Mouse (Mus musculus) forebrain, embryonic 16.5 days (tissue): ENCODE data around the gene Cmtm4. TPM values are rescaled to one million over a fixed set of nuclear protein-coding genes. Genes with fewer than 3 reads are reported as not detected.

Source experiments
- ATAC-seq: fragments of 200-750 bp; cut with Nextera tagmentation; 2 replicates; pipeline ENCODE4 v1.8.0; 2017; ENCODE audit warnings: mild to moderate bottlenecking, moderate library complexity
- H3K27ac ChIP-seq: fragments of 300-500 bp; sonication (generic); 2 replicates; pipeline ENCODE4 v1.5.1; 2014; ENCODE audit warnings: low read length, control low read depth
- H3K27me3 ChIP-seq: fragments of 300-500 bp; sonication (generic); replicated peaks from 2 replicates; pipeline ENCODE4 v1.6.1; 2014; ENCODE audit warnings: low read length; ENCODE audit not compliant: control insufficient read depth, insufficient read depth
- H3K36me3 ChIP-seq: fragments of 300-500 bp; sonication (generic); 2 replicates; pipeline ENCODE4 v1.6.1; 2014; ENCODE audit not compliant: control insufficient read depth, insufficient read depth
- H3K4me1 ChIP-seq: fragments of 300-500 bp; sonication (generic); replicated peaks from 2 replicates; pipeline ENCODE4 v1.6.1; 2014; ENCODE audit warnings: low read length; ENCODE audit not compliant: control insufficient read depth, insufficient read depth
- H3K4me2 ChIP-seq: fragments of 300-500 bp; sonication (generic); 2 replicates; pipeline ENCODE4 v1.6.1; 2014; ENCODE audit warnings: mild to moderate bottlenecking, low read length, control low read depth
- H3K4me3 ChIP-seq: fragments of 300-500 bp; sonication (generic); replicated peaks from 2 replicates; pipeline ENCODE4 v1.5.1; 2014; ENCODE audit warnings: mild to moderate bottlenecking, low read length, control low read depth
- H3K9ac ChIP-seq: fragments of 300-500 bp; sonication (generic); replicated peaks from 2 replicates; pipeline ENCODE4 v1.6.1; 2014; ENCODE audit warnings: low read depth, low read length, control low read depth
- H3K9me3 ChIP-seq: fragments of 300-500 bp; sonication (generic); 2 replicates; pipeline ENCODE4 v1.6.1; 2016; ENCODE audit warnings: low read length; ENCODE audit not compliant: control insufficient read depth
- WGBS: fragments of 180-500 bp; shearing (Covaris S2); extraction: QIAGEN DNeasy Blood & Tissue Kit; methylation state at CpG from one replicate; pipeline ENCODE4 v1.1.7; 2014; 5-methylcytosine and 5-hydroxymethylcytosine counted together
- polyA plus RNA-seq: library from polyadenylated mRNA; unstranded; fragments of >200 nt; fragmentation: Nextera tagmentation; extraction: Ambion mirVana; gene quantifications from 2 replicates; pipeline ENCODE4 v1.2.1, GENCODE M21; 2015

Gene Cmtm4
- polyA plus RNA-seq, 1 experiment from 2014 or later, result 2.8 TPM

DNA sequence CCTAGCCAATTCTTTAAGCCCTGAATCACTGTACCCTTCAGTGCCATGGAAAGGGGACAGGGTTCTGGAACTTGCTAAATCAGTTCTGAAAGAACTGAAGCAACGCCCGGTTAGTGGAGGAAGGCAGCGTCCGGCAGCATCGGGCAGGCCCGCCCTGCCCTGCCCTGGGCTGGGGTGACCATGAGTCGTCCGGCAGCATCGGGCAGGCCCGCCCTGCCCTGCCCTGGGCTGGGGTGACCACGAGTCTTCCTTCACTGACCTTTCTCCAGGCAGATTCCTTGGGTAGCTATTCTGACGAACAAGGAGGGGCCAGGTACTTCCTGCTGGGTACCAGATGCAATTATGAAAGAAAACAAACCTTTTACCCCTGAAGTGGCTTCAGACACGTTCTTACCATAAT lies 45.6 kb downstream of the Cmtm4 start:
- no peak for ATAC-seq
- no peaks in the 10 kb centered on the region for H3K9me3 ChIP-seq
- H3K27ac ChIP-seq, result no peak overlapping the region
- no peak overlapping the region for H3K9ac ChIP-seq
- H3K4me2 ChIP-seq, result no peak overlapping the region
- peaks cover 2% of the 10 kb centered on the region; the same call in 1 of the 2 replicates for H3K36me3 ChIP-seq
- WGBS, result 82% methylated on average over 13 of the region's 13 CpGs
- no peaks in the 10 kb centered on the region for H3K27me3 ChIP-seq
- no peaks in the 10 kb centered on the region for H3K4me1 ChIP-seq
- H3K4me3 ChIP-seq, result no peak overlapping the region

DNA sequence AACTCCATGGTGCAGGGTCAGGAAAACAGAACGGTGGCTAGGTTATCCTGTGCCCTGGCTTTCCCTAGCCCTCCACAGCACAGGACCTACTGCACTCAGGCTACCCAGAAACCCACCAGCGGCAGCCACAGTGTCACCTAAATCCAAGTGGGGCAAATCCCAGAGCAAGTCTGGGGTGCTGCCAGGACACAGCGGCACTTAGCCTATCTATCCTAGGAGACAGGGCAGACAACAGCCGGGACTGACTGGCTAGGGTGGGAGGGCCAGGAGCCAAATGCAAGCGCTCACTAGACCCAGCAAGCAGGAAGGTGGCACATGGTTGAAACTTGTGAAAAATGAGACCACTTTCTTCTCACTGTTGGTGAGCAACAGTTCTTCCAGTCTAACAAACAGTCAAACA lies 46.6 kb downstream of the Cmtm4 start:
- Histone ChIP-seq H3K36me3 (peaks cover 2% of the 10 kb centered on the region; the same call in 1 of the 2 replicates), H3K9ac (no peak overlapping the region), H3K4me2 (no peak overlapping the region), H3K4me1 (no peaks in the 10 kb centered on the region), H3K27ac (no peak overlapping the region), H3K27me3 (no peaks in the 10 kb centered on the region), H3K9me3 (no peaks in the 10 kb centered on the region), H3K4me3 (no peak overlapping the region)
- no peak for ATAC-seq
- 84% methylated on average over 5 of the region's 5 CpGs for WGBS

DNA sequence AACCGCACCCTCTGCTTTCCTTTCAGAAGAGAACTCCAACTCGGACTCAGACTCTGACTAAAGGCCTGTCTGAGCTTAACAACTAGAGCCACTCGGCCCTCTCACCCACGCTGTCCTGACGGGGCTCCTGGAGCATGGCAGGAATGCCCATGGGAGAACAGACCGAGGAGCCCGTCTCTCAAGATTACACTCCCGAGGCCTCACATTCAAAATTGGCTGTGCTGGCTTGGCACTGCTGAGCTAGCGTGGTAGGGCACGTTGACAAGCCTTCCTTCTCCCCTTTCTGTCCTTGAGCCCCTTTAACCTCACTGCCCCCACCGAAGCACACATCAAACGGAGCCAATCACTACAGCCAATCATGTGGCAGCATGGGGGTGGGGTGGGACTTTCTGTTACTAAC lies 48.9 kb downstream of the Cmtm4 start:
- H3K9me3 ChIP-seq, result no peaks in the 10 kb centered on the region
- H3K36me3 ChIP-seq, result peaks cover 2% of the 10 kb centered on the region; the same call in 1 of the 2 replicates
- H3K27ac ChIP-seq, result no peak overlapping the region
- no peaks in the 10 kb centered on the region; the same call in 1 of the 2 replicates for H3K4me1 ChIP-seq
- ATAC-seq, result no peak
- no peaks in the 10 kb centered on the region for H3K27me3 ChIP-seq
- no peak overlapping the region for H3K4me2 ChIP-seq
- no peak overlapping the region for H3K4me3 ChIP-seq
- no peak overlapping the region for H3K9ac ChIP-seq
- 61% methylated on average over 12 of the region's 12 CpGs for WGBS

DNA sequence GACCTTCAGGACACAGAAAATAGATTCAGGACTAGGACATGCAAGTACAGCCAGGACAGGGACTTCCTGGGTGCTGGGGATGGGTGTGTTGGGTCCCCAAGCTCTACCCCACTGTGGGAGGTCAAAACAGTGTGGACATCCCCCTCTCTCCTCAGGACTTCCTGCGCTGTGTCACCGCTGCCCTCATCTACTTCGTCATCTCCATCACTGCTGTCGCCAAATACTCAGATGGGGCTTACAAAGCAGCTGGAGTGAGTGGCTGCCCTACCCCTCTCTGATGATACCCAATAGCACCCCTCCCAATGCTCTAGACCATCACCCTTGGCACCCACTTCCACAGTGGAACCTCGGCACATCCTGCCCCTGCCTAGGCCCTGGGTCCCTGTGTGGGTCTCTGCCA lies 51.0 kb downstream of the Cmtm4 start:
- no peak for ATAC-seq
- Histone ChIP-seq H3K4me3 (no peak overlapping the region), H3K36me3 (peaks cover 2% of the 10 kb centered on the region; the same call in 1 of the 2 replicates), H3K27me3 (no peaks in the 10 kb centered on the region), H3K4me1 (peaks cover 14% of the 10 kb centered on the region), H3K9ac (no peak overlapping the region), H3K4me2 (no peak overlapping the region), H3K27ac (no peak overlapping the region), H3K9me3 (no peaks in the 10 kb centered on the region)
- 90% methylated on average over 5 of the region's 5 CpGs for WGBS

DNA sequence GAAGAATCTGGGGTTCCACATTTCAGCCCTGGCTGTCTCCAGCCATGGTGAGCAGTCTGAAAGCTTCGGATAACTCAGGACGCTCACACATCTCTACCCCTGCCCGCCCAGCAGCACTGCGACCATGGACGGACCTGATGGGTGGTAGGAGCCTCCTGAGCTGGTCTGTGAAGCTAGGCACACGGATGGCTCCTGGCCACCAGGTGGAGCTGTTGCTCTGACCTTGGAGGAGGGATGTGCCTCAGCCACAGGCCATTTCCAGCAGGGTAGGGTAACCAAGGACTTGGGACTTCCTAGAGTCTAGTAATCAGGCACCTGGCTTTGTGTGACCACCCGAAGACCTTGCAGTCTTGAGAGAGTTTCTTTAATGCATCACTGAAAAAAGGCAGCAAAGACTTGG lies 51.6 kb downstream of the Cmtm4 start:
- Histone ChIP-seq H3K27ac (no peak overlapping the region), H3K4me1 (peaks cover 14% of the 10 kb centered on the region), H3K9ac (0 out of 2 replicates have a peak overlapping the region, but pooled peaks have one; percentile 13), H3K4me2 (no peak overlapping the region), H3K4me3 (no peak overlapping the region), H3K27me3 (no peaks in the 10 kb centered on the region), H3K9me3 (no peaks in the 10 kb centered on the region), H3K36me3 (peaks cover 2% of the 10 kb centered on the region; the same call in 1 of the 2 replicates)
- 8% methylated on average over 7 of the region's 7 CpGs for WGBS
- peak; percentile 49 for ATAC-seq

DNA sequence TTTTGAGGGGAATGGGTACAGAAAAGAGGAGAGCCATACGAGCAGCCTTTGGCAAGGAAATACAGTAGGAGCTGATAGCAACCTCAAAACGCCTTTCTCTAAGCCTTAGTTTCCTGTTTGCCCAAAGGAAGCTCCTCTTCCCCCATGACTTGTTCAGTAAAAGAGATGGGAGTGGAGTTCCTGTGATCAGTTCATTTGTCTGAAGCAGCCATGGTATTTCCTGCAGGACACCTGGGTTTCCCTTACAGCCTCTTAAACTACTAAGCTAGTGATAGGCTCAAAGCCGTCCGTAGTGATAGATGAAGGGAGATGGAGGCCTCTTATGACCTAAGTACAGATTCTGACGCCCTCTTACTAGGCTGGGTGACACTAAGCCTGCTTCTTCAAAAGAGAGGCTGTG lies 53.2 kb downstream of the Cmtm4 start:
- Histone ChIP-seq H3K9me3 (no peaks in the 10 kb centered on the region), H3K27me3 (no peaks in the 10 kb centered on the region), H3K36me3 (peaks cover 2% of the 10 kb centered on the region; the same call in 1 of the 2 replicates), H3K4me2 (no peak overlapping the region), H3K9ac (no peak overlapping the region), H3K4me3 (no peak overlapping the region), H3K27ac (no peak overlapping the region), H3K4me1 (peaks cover 14% of the 10 kb centered on the region)
- no peak for ATAC-seq
- WGBS, result 83% methylated on average over 5 of the region's 5 CpGs

DNA sequence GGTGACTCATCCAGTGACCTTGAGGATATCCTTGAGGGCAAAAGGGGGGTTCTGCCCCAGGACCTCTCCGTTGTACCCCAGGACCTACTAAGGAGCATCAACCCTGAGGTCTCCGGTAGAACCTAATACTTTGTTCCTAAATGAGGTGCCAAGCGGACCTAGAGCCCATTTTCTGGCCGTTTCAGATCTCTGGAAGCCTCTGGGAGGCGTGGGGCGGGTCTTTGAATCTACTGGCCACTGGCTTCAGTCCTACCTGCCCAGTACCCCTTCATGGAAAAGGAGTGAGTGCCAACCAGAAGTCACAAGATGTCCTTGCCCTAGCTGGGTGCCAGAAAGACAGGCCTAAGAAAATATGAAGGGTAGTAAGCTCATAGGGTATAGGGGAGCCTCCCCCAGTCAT lies 53.9 kb downstream of the Cmtm4 start:
- no peaks in the 10 kb centered on the region for H3K27me3 ChIP-seq

DNA sequence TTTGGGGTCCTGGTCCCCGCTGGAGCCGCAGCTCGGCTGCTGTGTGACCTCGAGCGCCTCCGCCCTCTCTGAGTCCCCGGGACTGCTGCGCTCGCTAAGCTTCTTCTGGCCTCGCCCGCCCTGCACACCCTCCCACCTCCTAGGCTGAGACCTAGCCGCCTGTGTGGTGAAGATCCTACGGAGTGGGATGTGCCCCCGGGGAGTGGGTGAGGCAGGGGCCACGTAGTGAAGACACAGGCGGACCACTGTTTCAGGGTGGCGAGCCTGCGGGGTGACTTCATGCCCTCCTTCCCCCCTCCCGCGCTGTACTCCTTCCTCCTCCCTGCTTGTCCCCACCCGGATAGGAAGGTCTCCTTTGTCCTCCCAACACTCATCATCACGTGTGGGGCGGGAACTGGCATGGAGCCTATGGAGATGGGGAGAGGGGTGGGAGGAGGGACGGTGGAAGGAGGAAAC lies 54.5 kb downstream of the Cmtm4 start:
- Histone ChIP-seq H3K27ac (peak overlapping the region; percentile 41), H3K9me3 (no peaks in the 10 kb centered on the region), H3K27me3 (no peaks in the 10 kb centered on the region), H3K36me3 (no peaks in the 10 kb centered on the region), H3K4me3 (peak overlapping the region; percentile 69), H3K4me1 (peaks cover 14% of the 10 kb centered on the region), H3K4me2 (peak overlapping the region; percentile 88), H3K9ac (peak overlapping the region; percentile 77)
- under 1% methylated on average over 24 of the region's 24 CpGs for WGBS
- peak; percentile 45 for ATAC-seq

More for the DNA sequence above, 53.9 kb downstream of the Cmtm4 start:
- Histone ChIP-seq H3K36me3 (no peaks in the 10 kb centered on the region), H3K4me1 (peaks cover 14% of the 10 kb centered on the region), H3K27ac (no peak overlapping the region), H3K4me3 (peak overlapping the region; percentile 69; the same call in 1 of the 2 replicates), H3K9ac (no peak overlapping the region), H3K4me2 (peak overlapping the region; percentile 88), H3K9me3 (no peaks in the 10 kb centered on the region)
- 48% methylated on average over 6 of the region's 6 CpGs for whole genome bisulfite sequencing
- no peak for ATAC-seq

DNA sequence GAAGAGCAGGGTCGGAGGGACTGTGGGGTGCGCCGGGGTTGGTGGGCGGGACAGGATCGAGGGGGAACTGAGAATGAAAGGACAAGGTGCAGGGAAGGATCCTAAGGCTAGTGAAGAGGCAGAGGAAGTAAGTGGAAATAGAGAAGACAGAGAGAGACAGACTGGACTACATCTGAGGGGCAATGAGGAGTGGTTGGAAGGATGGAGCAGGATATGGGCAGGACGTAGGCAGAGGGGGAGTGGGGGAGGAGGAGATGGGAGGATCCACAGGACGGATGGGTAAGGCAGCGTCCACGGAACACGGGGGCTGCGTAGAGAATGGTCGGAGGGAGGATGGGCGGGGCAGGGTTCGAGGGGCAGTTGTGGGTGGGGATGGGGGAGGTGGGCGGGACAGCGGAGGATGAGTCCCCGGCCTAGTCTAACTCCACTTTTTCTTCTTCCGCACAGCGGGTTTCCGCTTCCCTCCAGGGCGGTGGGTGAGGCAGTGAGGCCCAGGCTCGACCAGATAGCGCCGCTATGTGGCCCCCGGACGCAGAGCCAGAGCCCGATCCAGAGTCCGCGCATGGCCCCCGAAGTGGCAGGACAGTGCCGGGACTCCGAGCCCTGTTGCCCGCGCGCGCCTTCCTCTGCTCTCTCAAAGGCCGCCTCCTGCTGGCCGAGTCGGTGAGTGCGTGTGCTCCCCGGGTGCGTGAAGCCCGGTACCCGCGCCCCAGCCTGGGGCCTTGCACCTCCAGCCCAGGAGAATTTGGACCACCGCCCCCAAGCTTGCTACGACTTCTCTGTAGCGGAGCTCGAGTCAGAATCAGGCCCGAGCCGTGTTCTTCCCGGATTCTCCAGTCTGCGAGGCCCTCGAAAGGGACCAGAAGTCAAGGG lies 55.1 kb downstream of the Cmtm4 start:
- peak overlapping the region; percentile 88 for H3K4me2 ChIP-seq
- peaks cover 14% of the 10 kb centered on the region for H3K4me1 ChIP-seq
- H3K36me3 ChIP-seq, result no peaks in the 10 kb centered on the region
- peak overlapping the region; percentile 69 for H3K4me3 ChIP-seq
- no peaks in the 10 kb centered on the region for H3K9me3 ChIP-seq
- under 1% methylated on average over 52 of the region's 54 CpGs for WGBS
- H3K27ac ChIP-seq, result peak overlapping the region; percentile 41
- H3K9ac ChIP-seq, result peak overlapping the region; percentile 77
- no peaks in the 10 kb centered on the region for H3K27me3 ChIP-seq
- ATAC-seq, result peak; percentile 77
